Mouse (Mus musculus) heart, postnatal 4 days (tissue): Measurements from ENCODE around the gene Iqce. TPM values are rescaled to one million over a fixed set of nuclear protein-coding genes. Genes with fewer than 3 reads are reported as not detected.

Source experiments
- DNase-seq: peaks from one replicate; pipeline ENCODE4 v3.0.0; 2021
- total RNA-seq, 2 experiments: library from RNA; stranded (reverse); gene quantifications; 2 replicates each; pipeline ENCODE4 v1.2.3; 2021

Gene Iqce
- total RNA-seq, 2 experiments from 2014 or later: 11.3 to 12.8 TPM

GRCm38 (mm10) chr5:140637989-140638388, 64.2 kb downstream of the Iqce start:
- DNase-seq: no peak

DNA sequence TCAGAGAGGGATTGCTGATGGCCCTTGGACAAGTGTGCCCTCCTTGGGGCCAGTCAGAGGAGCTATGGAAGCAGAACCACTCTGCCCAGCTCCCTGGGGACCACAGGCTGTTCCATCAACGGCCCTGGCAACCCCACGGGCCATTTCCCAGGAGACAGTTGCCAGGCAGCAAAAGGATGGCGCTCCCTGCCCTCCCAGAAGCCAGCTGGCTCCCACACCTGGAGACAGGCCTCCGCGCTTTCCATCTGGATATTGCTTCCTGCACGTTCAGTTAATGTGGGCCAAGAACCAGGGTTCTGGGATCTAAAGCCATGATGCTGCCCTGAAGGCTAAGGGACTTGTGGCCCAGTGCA, 65.1 kb downstream of the Iqce start:
- no peak for DNase-seq

DNA sequence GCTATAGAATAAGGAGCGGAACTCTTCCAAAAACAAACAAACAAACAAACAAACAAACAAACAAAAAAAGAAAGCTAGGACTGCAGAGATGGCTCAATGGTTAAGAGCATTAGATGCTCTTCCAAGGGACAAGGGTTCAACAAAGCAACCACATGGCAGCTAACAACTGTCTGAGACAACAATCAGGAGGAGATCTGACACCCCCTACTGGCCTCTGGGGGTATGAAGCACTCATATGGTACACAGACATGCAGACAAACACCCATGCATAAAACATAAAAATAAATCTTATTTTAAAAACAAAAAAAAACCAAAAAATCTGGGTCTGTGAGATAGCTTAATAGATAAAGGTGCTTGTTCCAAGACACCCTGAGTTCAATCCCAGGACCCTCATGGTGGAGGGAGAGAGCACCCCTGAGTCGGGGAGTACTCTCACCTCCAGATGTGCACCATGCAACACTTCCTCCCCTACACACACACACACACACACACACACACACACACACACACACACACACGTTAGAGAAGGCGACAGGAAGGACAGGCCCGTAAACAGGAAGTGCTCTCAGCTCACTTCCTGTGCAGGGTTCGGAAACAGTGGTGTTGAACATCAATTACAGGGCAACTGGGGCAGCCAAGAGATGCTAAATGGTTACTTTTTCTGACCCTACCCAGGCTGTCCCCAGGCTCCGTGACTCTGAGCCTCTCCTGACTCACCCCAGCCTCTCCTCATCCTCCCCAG, 65.7 kb downstream of the Iqce start:
- no peak for DNase-seq

DNA sequence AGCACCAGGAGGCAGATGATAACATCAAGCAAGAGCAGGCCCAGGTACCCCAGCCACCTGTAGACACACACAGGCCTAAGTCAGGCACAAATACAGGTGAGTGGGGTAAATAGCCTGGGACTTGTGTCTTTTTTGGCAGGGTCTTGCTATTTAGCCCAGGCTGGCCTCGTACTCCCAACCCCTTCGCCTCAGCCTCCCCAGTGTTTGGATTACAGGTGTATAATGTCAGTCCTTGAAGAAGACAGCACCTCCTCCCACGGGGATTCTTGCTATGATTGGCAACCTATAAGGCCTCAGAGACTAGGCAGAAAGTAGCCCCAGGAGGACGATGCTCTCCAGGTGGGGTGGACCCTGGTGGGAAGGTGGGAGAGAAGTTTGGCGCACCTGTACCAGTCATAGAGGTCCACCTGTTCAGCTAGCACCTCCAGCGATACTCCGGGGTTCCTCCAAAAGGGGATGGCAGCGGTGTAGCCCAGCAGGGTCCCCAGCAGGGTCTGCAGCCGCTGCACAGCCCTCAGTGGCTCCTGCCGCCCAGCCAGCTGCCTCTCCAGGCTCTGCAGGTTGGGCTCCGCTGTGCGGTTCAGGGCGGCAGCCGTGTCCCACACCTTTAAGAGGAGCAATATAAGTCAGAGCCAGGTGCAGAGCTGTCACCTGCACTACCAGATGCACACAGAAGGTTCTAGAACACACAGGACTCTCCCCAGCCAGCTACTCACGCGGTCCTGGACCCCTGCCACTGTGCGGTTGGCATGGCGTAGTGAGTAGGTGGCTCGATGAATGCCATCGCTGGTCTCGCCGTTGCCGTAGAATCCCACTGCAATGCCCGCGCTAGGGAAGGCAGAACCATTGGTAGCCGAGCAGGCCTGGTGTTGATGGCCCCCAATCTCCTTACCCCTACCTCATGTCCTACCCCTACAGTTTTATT, 67.1 kb downstream of the Iqce start:
- DNase-seq: no peak

- no peak for DNase-seq
Measured at GRCm38 (mm10) chr5:140633432-140633831, 68.7 kb downstream of the Iqce start.

GRCm38 (mm10) chr5:140628995-140629394, 73.2 kb downstream of the Iqce start:
- peak; percentile 47 for DNase-seq

DNA sequence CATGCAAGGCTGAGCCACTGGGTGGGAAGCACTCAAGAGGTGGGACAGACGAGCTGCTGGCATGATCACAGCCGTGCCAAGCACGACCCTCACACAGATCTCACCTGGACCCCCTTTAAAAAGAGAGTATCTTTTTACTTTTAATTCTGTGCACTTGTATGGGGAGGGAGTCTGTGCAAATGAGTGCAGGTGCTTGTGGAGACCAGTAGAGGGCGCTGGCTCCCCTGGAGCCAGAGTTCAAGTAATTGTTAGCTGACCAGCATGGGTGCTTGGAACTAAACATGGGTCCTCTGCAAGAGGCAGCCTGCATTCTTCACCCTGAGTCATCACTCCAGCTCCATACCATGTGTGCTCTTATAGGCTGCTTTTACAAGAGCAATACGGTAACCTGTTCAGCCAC, 74.6 kb downstream of the Iqce start:
- no peak for DNase-seq

DNA sequence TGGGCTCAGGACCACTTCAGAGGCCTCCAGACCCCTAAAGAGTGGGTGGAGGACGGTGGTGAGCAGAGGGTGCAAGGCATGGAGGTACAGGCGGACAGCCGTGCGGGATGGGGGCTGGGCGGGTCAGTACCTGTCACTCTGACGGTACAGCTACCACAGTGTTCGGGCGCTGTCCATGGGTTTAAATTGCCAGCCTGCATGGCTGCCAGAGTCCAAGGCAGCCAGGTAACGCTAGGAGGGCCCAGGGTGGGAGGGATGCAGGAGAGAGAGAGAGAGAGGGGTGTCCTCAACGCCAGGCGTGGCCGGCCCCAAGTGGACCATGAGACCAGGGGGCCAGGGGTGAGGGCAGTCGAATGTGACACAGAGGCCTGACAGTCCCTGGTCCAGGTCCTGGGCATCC, 77.2 kb downstream of the Iqce start:
- no peak for DNase-seq

- DNase-seq: no peak
Measured at GRCm38 (mm10) chr5:140624238-140624637, 77.9 kb downstream of the Iqce start.

DNA sequence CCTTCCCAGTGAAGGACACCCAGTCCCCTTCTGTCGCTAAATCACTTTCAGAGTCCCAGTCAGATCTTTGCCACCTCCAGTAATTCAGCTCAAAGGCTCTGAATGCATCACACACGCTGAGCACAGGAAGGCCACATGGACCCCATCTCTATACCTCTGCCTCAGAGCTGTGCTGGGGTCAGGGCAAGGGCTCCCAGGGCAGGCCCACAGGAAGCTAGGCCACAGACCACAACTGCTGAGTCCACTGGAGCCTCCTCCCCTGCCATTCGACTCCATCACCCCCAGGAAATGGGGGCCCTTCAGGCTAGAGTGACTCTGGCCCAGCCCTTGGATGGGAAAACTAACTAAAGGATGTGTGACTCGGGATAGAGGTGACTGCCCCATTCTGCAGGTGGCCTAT, 78.4 kb downstream of the Iqce start:
- DNase-seq: no peak

- no peak for DNase-seq
Measured at GRCm38 (mm10) chr5:140622978-140623670, 79.1 kb downstream of the Iqce start.

- no peak for DNase-seq
Measured at GRCm38 (mm10) chr5:140621517-140621916, 80.7 kb downstream of the Iqce start.

DNA sequence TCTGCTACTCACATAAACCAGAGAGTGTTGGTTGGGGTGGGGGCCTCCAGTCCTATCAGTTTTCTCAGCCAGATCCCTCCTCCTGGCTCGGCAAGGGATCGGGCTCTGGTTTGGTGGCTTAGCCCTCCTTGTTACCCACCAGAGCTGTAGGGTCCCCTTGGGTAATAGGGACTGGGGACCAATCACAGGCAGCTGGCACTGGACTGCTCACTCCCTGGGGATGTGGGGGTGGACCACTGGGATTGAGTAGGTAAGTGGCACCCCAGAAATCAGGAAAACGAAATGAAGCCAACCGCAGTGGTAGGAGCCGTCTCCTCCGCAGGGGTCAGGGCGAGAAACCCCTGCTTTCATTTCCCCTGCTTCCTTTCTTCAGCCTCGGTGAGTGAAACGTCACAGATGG, 81.1 kb downstream of the Iqce start:
- DNase-seq: no peak

- no peak for DNase-seq
Measured at GRCm38 (mm10) chr5:140619895-140620736, 82.1 kb downstream of the Iqce start.

DNA sequence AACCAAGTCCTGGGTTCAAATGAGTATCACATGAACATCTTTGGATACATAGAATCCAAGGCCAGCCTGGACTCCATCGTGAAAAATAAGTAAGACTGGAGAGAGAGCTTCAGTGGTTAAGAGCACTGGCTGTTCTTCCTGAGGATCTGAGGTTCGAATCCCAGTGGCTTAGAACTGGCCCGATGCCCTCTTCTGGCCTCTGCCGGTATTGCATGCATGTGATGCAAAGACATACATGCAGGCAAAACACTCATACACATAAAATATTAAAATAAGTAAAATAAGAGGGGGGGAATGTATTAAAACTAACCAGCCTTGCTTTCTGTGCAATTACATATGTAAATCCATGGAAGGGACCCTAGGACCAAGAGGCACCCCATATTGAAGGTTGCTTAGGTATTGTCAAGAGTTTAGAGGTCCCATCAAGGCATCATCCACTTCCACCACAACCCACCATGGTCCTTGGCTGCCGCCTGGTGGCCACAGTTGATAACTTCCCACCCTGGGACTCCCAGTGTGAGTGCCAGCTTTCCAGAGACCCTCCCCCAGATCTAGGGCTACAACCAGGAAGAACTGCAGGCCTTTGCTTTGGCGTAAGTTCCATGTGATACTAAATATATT, 82.9 kb downstream of the Iqce start:
- peak; percentile 87 for DNase-seq

- no peak for DNase-seq
Measured at GRCm38 (mm10) chr5:140617714-140618113, 84.5 kb downstream of the Iqce start.

DNA sequence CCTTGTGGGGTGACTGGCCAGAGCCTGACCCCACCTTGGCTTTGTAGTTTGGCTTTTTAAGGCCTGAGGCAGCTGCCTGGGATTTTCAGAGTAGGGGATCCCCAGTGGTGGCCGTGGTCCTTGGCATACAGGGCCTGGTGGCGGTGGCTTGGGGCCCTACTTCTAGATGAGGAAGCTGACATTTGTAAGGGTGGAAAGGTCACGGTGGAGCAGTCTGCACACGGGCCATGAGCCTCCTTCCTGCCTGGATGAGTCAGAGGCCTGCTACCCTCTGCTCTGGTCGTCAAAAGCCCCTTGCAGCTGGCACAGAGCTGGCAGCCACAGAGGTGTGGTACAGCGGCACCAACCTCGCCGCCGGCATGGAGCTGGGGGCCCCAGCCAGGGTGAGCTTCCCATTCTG, 85.5 kb downstream of the Iqce start:
- no peak for DNase-seq

DNA sequence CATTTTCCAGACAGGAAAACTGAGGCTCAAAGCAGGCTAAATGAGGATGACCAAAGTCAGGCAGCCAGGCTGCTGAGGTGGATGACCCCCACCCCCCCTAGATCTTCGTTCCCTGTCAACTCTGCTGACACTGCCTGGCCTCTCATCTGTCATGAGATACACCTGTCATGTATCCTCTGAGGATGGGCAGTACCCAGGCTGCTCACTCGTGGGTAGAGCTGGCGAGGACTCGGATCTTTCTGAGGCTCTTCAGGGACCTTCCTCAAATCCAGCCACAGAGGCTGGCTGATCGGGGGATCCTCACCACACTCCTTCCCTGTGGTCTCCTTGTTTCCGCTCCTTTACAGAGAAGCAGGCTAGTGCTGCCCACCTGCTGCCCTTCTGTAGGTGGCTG, 86.1 kb downstream of the Iqce start:
- no peak for DNase-seq

DNA sequence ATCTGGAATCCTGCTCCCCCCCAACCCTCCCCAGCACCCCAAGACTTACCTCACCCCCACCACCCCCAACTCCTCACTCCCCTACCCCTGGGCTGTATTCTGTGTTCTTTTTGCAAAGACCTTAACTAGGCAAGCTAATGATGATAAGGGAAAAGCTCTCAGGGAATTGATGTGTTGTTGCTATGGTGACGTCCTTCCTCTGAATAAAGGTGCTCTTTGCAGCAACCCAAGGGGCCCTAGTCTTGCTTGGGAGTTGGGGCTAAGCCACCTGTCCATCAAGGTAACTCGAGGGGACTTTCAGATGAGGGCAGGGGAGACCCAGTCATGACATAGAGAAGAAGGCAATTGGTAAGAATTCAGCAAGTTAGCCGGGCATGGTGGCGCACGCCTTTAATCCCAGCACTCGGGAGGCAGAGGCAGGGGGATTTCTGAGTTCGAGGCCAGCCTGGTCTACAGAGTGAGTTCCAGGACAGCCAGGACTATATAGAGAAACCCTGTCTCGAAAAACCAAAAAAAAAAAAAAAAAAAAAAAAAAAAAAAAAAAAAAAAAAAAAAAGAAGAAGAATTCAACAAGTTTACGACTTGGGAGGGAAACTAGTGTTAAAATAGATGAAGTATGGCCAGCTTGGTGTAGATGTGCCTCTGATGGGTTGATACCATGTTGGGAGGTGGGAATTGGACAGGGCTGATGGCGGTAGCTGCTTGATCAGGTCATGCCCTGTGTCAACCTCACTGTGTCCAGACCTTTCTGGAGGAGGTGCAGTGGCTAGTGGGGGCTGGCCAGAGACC, 86.7 kb downstream of the Iqce start:
- DNase-seq: no peak

- DNase-seq: no peak
Measured at GRCm38 (mm10) chr5:140614837-140615236, 87.3 kb downstream of the Iqce start.

GRCm38 (mm10) chr5:140614141-140614540, 88.0 kb downstream of the Iqce start:
- no peak for DNase-seq
